Comparison of ENCODE assay signal across 11 mouse cellular contexts in genomic region chr14:78776659-78777058, GRCm38 (mm10). TPM values are rescaled to one million over a fixed set of nuclear protein-coding genes. Genes with fewer than 3 reads are reported as not detected.
DNase-seq lines count a peak whose midpoint lies in the region; ATAC-seq and TF ChIP-seq lines count a peak whose summit lies in the region.
"Had no signal": no experiment of that assay in that cellular context is flagged by ENCODE, and none has a peak within 500 bp of the region (broad histone marks: within the 10 kb centered on the region; RNA-seq: fewer than 3 reads in every experiment).

No protein-coding gene starts in this region.

- no peaks in the 10 kb centered on the region for H3K36me3 ChIP-seq in heart, embryonic 14.5 days (ENCODE audit: control insufficient read depth, insufficient read depth, low read length)
- no peaks in the 10 kb centered on the region for H3K36me3 ChIP-seq in hindbrain, postnatal 0 days (ENCODE audit: insufficient read depth, low read length)
- no peaks in the 10 kb centered on the region for H3K36me3 ChIP-seq in stomach, postnatal 0 days (ENCODE audit: control insufficient read depth, insufficient read depth, low read length)

- intact Hi-C loops in heart, postnatal 14 days (cut with DNase I), result no loop called here

- no peak overlapping the region for H3K4me3 ChIP-seq in heart, embryonic 14.5 days (ENCODE audit: control insufficient read depth in 1 of 2, insufficient read depth in 1 of 2, low read depth in 1 of 2, low read length in 2 of 2)
- H3K4me3 ChIP-seq in hindbrain, postnatal 0 days (ENCODE audit: low read length), result peak overlapping the region; percentile 3; the same call in 1 of the 2 replicates
- no peak overlapping the region for H3K4me3 ChIP-seq in stomach, postnatal 0 days (ENCODE audit: low read depth, low read length)

- H3K4me1 ChIP-seq in heart, embryonic 14.5 days (ENCODE audit: control insufficient read depth in 2 of 2, insufficient read depth in 2 of 2, low read length in 2 of 2), result peaks cover 0 to 2% of the 10 kb centered on the region in 2 experiments; a peak in 1 of 4 replicates
- H3K4me1 ChIP-seq in hindbrain, postnatal 0 days (ENCODE audit: insufficient read depth, low read length), result no peaks in the 10 kb centered on the region
- H3K4me1 ChIP-seq in stomach, postnatal 0 days (replicated peaks; ENCODE audit: control insufficient read depth, insufficient read depth), result no peaks in the 10 kb centered on the region

- ATAC-seq in heart, embryonic 14.5 days (ENCODE audit: insufficient number of reproducible peaks, insufficient read depth, low FRiP score, low read depth), result no peak
- ATAC-seq in hindbrain, postnatal 0 days, result no peak
- ATAC-seq in stomach, postnatal 0 days (ENCODE audit: low FRiP score, low TSS enrichment), result no peak

- peak overlapping the region; percentile 39 for H3K4me2 ChIP-seq in heart, embryonic 14.5 days (ENCODE audit: low read length)
- peak overlapping the region; percentile 50 for H3K4me2 ChIP-seq in hindbrain, postnatal 0 days (ENCODE audit: low read depth, low read length)
- 0 out of 2 replicates have a peak overlapping the region, but pooled peaks have one; percentile 23 for H3K4me2 ChIP-seq in stomach, postnatal 0 days (replicated peaks; ENCODE audit: low read depth)

- H3K27ac ChIP-seq in heart, embryonic 14.5 days (replicated peaks in 1 of 2; ENCODE audit: control insufficient read depth in 1 of 2, insufficient read depth in 1 of 2, low read depth in 2 of 2, low read length in 2 of 2), result no peak overlapping the region
- H3K27ac ChIP-seq in hindbrain, postnatal 0 days, result no peak overlapping the region
- H3K27ac ChIP-seq in stomach, postnatal 0 days (replicated peaks), result no peak overlapping the region
- H3K27ac ChIP-seq: macrophage had no signal

- WGBS in heart, embryonic 14.5 days, result 15% methylated on average over 8 of the region's 8 CpGs
- WGBS in hindbrain, postnatal 0 days, result 7% methylated on average over 8 of the region's 8 CpGs
- 39% methylated on average over 8 of the region's 8 CpGs for WGBS in stomach, postnatal 0 days

- TF ChIP-seq EP300 in stomach, postnatal 0 days (optimal IDR thresholded peaks at IDR 0.05), result no peak

- H3K9ac ChIP-seq in heart, embryonic 14.5 days (ENCODE audit: low read length), result no peak overlapping the region
- H3K9ac ChIP-seq in hindbrain, postnatal 0 days (replicated peaks; ENCODE audit: low read length), result no peak overlapping the region
- no peak overlapping the region for H3K9ac ChIP-seq in stomach, postnatal 0 days (ENCODE audit: low read length)

- no peak for TF ChIP-seq CTCF in hindbrain, postnatal 0 days (IDR thresholded peaks at IDR 0.05; ENCODE audit: low read depth)
- TF ChIP-seq CTCF in stomach, postnatal 0 days (IDR thresholded peaks at IDR 0.05; ENCODE audit: low read depth), result no peak

- H3K27me3 ChIP-seq in heart, embryonic 14.5 days (ENCODE audit: control insufficient read depth, insufficient read depth, low read length), result no peaks in the 10 kb centered on the region
- no peaks in the 10 kb centered on the region for H3K27me3 ChIP-seq in hindbrain, postnatal 0 days (ENCODE audit: insufficient read depth, low read length)
- no peaks in the 10 kb centered on the region for H3K27me3 ChIP-seq in stomach, postnatal 0 days (ENCODE audit: control insufficient read depth, insufficient read depth, low read length)

- no peaks in the 10 kb centered on the region for H3K9me3 ChIP-seq in heart, embryonic 14.5 days (ENCODE audit: control insufficient read depth, low read length)
- no peaks in the 10 kb centered on the region for H3K9me3 ChIP-seq in hindbrain, postnatal 0 days (ENCODE audit: low read length)
- H3K9me3 ChIP-seq in stomach, postnatal 0 days (ENCODE audit: control insufficient read depth, low read length), result no peaks in the 10 kb centered on the region

- DNase-seq in heart, postnatal 14 days, result no peak
- DNase-seq in retina, postnatal 1 day, result peak; percentile 35
- DNase-seq in retina, embryonic 14.5 days (ENCODE audit: low spot score), result no peak
- peak; percentile 27 for DNase-seq in hindbrain, postnatal 0 days (ENCODE audit: low spot score)
- no peak for DNase-seq in stomach, postnatal 0 days (ENCODE audit: low spot score)
- DNase-seq in cerebellum, adult 8-10 months, result no peak
- no peak for DNase-seq in ovary, postnatal 36 days (ENCODE audit: low spot score)
- DNase-seq: cerebellum, adult 9-11 months; kidney, adult 11 months had no signal

RNA-seq across cellular contexts. Expression of gene Dgkh, which starts 44.1 kb away (rescaled TPM):
- 2.8 and 3.6 TPM in 2 replicates for polyA plus RNA-seq in heart, embryonic 14.5 days (2014; fragmentation: Nextera tagmentation; extraction: Ambion mirVana)
- 10 to 100 TPM; 10.5 to 12.3 TPM for total RNA-seq in heart, postnatal 14 days (2021)
- 9.0 and 9.2 TPM in 2 replicates for total RNA-seq in hindbrain, postnatal 0 days (2014; rRNA removed)
- 2.1 and 2.7 TPM in 2 replicates for polyA plus RNA-seq in hindbrain, postnatal 0 days (2015; fragmentation: Nextera tagmentation; extraction: Ambion mirVana)
- polyA plus RNA-seq in stomach, postnatal 0 days (2015; fragmentation: Nextera tagmentation; extraction: Ambion mirVana), result 0.76 and 0.86 TPM in 2 replicates

Comparison
In these comparisons a context has a peak if more than half of its experiments do, and no peak if none do; other contexts are left out.
1. DNase-seq: peak in retina, postnatal 1 day (single experiment) and hindbrain, postnatal 0 days (single experiment); none in heart, postnatal 14 days (0 of 2), retina, embryonic 14.5 days (single experiment), stomach, postnatal 0 days (single experiment), cerebellum, adult 8-10 months (single experiment) and ovary, postnatal 36 days (single experiment).
2. Peak in every context shown above with its lines, with median percentiles within 50 percentile points of each other: H3K4me2 ChIP-seq.